Mouse (Mus musculus): ENCODE results near the gene Ccnk. TPM values are rescaled to one million over a fixed set of nuclear protein-coding genes. Genes with fewer than 3 reads are reported as not detected.

Gene Ccnk
- polyA plus RNA-seq, 1 experiment, result 31.8 TPM

DNA sequence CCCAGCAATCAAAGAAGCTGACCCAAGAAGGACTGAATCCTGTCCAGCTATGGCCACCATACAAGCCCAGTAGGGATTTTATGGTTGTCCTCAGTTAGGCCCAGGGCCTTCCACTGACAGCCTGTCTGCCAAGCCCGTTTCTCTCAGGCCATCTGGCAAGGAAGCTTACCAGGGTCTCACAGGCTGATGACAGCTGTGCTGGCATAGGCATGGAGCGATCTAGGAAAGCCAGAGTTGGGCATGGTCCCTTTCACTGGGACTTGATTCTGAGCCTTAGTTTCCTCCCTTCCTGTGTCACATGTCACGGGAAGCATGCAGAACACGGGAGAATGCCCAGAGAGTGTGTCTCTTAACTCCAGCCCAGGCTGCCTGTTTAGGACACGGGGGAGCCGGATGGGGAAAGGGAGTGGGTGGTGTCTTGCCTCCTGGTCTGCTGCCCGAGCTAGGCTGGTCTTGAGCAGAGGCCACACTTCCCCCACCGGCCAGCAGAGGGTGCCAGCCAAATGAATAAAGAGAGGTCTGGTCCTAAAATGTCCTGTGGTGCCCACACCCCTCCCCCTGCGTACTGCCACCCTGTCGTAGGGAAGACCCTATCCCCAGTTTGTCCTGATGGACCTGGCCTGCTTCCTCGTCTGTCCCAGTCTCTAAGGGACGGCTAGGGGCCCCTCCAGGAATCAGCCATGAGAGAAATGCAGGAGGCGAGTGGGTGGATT is 29.5 kb downstream of the Ccnk start:
- TF ChIP-seq CTCF (IDR thresholded peaks at IDR 0.05; ENCODE audit: low read depth, low read length) (peak; percentile 59), POLR2A (IDR thresholded peaks at IDR 0.05; ENCODE audit: borderline replicate concordance, low read depth, low read length) (no peak)
- Histone ChIP-seq H3K4me3 (ENCODE audit: insufficient read depth, low read length) (no peak overlapping the region), H3K27ac (ENCODE audit: insufficient read depth, low read depth, low read length) (no peak overlapping the region), H3K4me1 (ENCODE audit: control insufficient read depth, insufficient read depth, low read length) (peaks cover 3% of the 10 kb centered on the region; the same call in 1 of the 2 replicates)

DNA sequence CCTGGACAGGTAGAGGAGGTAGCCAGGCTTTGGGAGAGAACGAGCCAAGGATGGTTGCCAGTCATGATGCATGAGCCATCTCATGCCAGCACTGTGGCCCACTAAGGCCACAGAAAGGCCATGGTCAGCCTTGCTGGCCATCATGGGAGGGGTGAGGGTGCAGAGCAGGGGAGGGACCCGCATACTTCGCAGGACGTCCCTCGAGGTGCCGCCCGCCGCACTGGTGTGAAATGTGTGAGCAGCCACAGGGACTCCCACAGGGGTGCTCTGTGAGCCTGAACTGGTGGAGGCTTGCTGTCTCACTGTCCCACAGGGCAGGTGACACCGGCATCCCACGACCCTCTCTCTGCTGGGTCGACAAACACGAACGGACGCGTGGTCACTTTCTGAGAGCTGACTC is 31.2 kb downstream of the Ccnk start:
- peaks cover 3% of the 10 kb centered on the region; the same call in 1 of the 2 replicates for H3K4me1 ChIP-seq (ENCODE audit: control insufficient read depth, insufficient read depth, low read length)
- no peak overlapping the region for H3K4me3 ChIP-seq (ENCODE audit: insufficient read depth, low read length)
- TF ChIP-seq CTCF (IDR thresholded peaks at IDR 0.05; ENCODE audit: low read depth, low read length) (no peak), POLR2A (IDR thresholded peaks at IDR 0.05; ENCODE audit: borderline replicate concordance, low read depth, low read length) (no peak)
- no peak overlapping the region for H3K27ac ChIP-seq (ENCODE audit: insufficient read depth, low read depth, low read length)

DNA sequence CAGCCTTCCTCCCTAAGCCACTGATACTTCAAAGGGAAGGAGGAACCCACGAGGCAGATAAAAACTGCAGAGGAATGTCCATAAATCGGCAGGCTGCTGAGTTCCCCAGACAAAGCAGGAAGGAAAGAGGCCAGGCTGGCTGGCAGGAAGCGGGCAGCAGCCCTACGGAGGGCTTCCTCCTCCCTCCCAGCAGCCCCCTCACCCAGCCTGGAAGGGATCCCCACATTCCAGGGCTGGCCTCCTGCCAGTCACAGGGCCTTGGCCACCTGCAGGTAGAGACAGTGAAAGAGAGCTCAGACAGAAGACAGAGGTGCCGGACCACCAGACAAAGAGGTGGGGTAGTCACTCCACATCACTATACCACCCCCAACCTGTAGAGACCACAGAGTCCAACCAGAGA is 32.7 kb downstream of the Ccnk start:
- Histone ChIP-seq H3K27ac (ENCODE audit: insufficient read depth, low read depth, low read length) (no peak overlapping the region), H3K4me3 (ENCODE audit: insufficient read depth, low read length) (no peak overlapping the region), H3K4me1 (ENCODE audit: control insufficient read depth, insufficient read depth, low read length) (peaks cover 3% of the 10 kb centered on the region; the same call in 1 of the 2 replicates)
- TF ChIP-seq CTCF (IDR thresholded peaks at IDR 0.05; ENCODE audit: low read depth, low read length) (no peak), POLR2A (IDR thresholded peaks at IDR 0.05; ENCODE audit: borderline replicate concordance, low read depth, low read length) (no peak)

DNA sequence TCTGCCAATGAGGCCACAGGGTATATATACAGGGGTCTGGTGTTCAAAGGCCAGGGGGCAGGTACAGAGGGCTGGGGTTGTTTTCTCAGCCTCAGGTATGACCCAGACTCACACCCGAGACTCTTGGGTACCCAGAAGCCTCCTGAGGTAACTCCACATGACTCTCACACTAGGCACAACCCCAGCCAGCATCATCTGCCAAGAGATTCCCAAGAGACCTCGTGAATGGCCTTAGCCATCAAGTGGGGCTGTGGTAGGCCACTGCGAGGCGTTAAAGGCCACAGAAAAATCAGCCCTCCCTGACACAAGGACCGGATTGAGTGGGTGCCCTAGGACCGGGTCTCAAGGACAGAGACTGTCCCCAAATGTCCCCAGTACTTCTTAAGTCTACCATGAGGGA is 33.1 kb downstream of the Ccnk start:
- TF ChIP-seq POLR2A (IDR thresholded peaks at IDR 0.05; ENCODE audit: borderline replicate concordance, low read depth, low read length) (no peak), CTCF (IDR thresholded peaks at IDR 0.05; ENCODE audit: low read depth, low read length) (no peak)
- no peak overlapping the region for H3K27ac ChIP-seq (ENCODE audit: insufficient read depth, low read depth, low read length)
- H3K4me1 ChIP-seq (ENCODE audit: control insufficient read depth, insufficient read depth, low read length), result peaks cover 3% of the 10 kb centered on the region; the same call in 1 of the 2 replicates
- H3K4me3 ChIP-seq (ENCODE audit: insufficient read depth, low read length), result no peak overlapping the region

DNA sequence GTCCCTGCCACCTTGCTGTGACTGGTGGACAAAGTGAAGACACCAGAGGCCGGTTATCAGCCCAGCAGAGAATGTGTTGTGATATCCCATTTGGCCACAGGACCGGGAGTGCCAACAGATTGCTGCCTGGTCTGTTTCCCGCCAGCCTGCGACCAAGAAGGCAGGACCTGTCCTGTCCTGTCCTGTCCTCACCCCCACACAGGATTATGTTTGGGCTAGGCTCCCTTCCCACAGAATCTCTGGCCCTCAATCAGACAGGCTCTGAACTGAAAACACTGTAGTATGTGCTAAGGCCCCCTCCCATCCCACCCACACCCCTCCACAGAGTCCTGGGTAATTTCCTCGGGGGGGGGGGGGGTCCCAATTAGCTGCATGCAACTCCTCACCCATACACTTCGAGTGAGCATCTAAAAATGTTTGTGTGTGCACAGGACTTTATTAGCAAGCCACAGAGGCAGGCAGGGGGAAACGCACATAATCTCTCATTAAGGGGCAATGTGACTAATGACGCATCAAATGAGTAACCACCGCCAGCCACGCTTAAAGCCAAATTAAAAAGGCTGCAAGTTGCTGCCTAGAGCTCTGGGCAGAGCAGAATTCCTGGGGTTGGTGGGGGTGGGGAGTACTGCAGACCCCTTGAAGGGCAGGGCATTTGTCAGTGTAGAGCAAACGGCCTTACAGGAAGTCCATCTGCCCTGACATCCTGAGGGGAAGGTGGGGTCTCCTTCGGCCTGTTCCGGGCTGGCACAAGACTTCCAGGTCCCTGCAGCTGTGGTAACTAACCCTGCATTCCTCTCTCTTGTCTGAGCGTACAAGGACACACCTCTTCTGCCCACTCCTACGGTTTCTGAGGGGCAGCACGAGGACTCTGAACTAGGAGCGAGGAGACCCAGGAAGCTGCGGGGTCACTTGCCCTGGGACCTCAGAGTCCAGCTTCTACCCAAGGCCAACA is 34.0 kb downstream of the Ccnk start:
- no peak for TF ChIP-seq POLR2A (IDR thresholded peaks at IDR 0.05; ENCODE audit: borderline replicate concordance, low read depth, low read length)
- Histone ChIP-seq H3K27ac (ENCODE audit: insufficient read depth, low read depth, low read length) (no peak overlapping the region), H3K4me3 (ENCODE audit: insufficient read depth, low read length) (no peak overlapping the region), H3K4me1 (ENCODE audit: control insufficient read depth, insufficient read depth, low read length) (peaks cover 3% of the 10 kb centered on the region; the same call in 1 of the 2 replicates)

DNA sequence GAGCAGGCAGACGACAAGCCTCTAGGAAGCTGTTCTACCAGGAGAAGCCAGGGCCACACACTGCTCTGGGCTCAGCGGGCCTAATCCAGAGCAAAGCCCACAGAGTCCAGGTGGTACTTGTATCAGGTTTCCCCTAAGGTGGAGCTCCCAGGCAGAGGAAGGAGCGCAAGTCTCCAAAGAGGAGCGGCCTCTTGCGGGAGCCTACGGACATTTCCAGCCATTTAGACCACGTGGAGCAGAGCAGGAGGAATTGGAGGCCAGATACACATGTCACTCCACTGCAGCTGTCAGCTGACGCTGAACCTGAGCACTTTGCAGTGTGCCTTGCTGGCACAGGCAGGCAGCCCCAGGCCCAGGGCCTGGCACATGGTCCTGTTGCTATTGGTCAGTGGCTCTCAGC is 35.7 kb downstream of the Ccnk start:
- no peak overlapping the region for H3K27ac ChIP-seq (ENCODE audit: insufficient read depth, low read depth, low read length)
- TF ChIP-seq POLR2A (IDR thresholded peaks at IDR 0.05; ENCODE audit: borderline replicate concordance, low read depth, low read length) (no peak), CTCF (IDR thresholded peaks at IDR 0.05; ENCODE audit: low read depth, low read length) (no peak)

DNA sequence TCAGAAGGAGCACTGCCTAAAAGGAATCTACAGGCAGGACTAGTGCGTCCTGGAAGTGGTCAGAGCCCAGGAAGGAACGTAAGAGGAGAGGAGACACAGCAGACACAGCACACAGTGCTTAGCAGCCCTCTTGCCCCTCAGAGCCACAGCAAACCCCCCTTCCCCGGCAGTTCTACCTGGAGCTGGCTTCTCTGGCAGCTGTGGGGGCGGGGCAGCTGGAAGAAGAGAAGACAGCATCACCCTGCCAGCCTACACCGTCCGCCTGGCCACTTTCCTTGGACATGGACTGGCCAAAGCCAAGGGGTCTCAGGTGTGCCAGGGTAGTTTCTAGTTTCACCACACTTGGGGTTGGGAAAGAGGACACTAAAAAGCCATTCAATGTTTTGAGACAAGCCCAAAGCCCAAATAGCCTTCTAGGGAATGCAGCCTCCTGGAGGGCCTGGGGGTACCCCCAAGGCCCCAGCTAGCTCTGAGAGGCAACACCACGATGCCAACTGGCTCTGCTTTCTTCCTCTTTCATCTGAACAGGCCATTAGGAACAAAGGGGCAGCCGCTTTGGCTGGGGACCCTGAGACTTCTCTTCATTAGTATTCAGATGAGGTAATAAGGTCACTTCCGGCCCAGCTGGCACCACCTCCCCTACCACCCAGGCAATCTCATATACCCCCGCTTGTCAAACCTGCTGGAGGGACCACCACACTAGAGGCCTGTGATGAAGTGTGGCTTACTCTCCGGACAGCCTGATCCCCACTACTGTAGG is 37.4 kb downstream of the Ccnk start:
- H3K4me3 ChIP-seq (ENCODE audit: insufficient read depth, low read length), result no peak overlapping the region
- H3K4me1 ChIP-seq (ENCODE audit: control insufficient read depth, insufficient read depth, low read length), result peaks cover under 1% of the 10 kb centered on the region; the same call in 1 of the 2 replicates
- TF ChIP-seq CTCF (IDR thresholded peaks at IDR 0.05; ENCODE audit: low read depth, low read length), result no peak
- no peak for TF ChIP-seq POLR2A (IDR thresholded peaks at IDR 0.05; ENCODE audit: borderline replicate concordance, low read depth, low read length)
- H3K27ac ChIP-seq (ENCODE audit: insufficient read depth, low read depth, low read length), result no peak overlapping the region

More for the DNA sequence above, 35.7 kb downstream of the Ccnk start:
- Histone ChIP-seq H3K4me1 (ENCODE audit: control insufficient read depth, insufficient read depth, low read length) (peaks cover 3% of the 10 kb centered on the region; the same call in 1 of the 2 replicates), H3K4me3 (ENCODE audit: insufficient read depth, low read length) (no peak overlapping the region)

DNA sequence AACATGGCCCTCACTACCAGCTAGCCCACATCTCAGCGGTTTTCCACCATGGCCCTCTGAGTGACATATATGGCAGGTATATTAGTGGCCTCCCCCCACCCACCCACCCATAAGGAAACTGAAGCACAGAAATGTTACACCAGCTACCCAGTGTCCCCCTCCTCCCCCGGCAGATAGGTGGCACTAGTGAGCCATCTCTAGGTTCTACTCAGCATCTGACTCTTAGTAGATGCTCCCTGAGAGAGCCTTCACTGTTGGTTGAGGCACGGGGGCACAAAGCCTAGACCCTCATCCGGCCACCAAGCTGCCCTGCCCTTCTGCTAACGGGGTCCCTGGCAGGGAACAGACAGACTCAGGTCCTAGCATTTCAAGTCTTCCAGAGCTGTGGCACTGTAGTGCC is 38.2 kb downstream of the Ccnk start:
- peak; percentile 63 for TF ChIP-seq CTCF (IDR thresholded peaks at IDR 0.05; ENCODE audit: low read depth, low read length)
- TF ChIP-seq POLR2A (IDR thresholded peaks at IDR 0.05; ENCODE audit: borderline replicate concordance, low read depth, low read length), result no peak
- H3K27ac ChIP-seq (ENCODE audit: insufficient read depth, low read depth, low read length), result no peak overlapping the region
- H3K4me1 ChIP-seq (ENCODE audit: control insufficient read depth, insufficient read depth, low read length), result no peaks in the 10 kb centered on the region
- H3K4me3 ChIP-seq (ENCODE audit: insufficient read depth, low read length), result no peak overlapping the region

DNA sequence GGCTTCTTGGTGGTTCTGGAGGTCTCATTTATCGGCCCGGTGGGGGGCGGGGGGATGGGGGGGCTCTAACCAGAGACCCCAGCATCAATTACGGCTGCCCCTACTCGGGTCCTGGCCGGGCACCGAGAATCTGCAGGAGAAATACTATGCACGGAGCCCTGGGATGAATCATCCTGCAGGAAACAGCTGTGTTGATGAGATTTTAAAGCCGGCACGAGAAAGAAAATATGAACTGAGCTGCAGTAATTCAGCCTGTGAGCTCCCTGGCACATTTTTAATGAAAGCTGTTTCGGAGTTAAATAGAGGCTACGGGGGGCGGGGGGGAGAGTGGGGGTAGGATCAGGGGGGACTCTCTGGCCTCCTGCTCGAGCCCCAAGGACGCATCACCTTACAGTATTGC is 39.8 kb downstream of the Ccnk start:
- Histone ChIP-seq H3K4me3 (ENCODE audit: insufficient read depth, low read length) (no peak overlapping the region), H3K27ac (ENCODE audit: insufficient read depth, low read depth, low read length) (no peak overlapping the region), H3K4me1 (ENCODE audit: control insufficient read depth, insufficient read depth, low read length) (no peaks in the 10 kb centered on the region)
- TF ChIP-seq POLR2A (IDR thresholded peaks at IDR 0.05; ENCODE audit: borderline replicate concordance, low read depth, low read length) (no peak), CTCF (IDR thresholded peaks at IDR 0.05; ENCODE audit: low read depth, low read length) (no peak)
